Mouse (Mus musculus) forebrain, embryonic 13.5 days (tissue): ENCODE results near the gene Rtcb. TPM values are rescaled to one million over a fixed set of nuclear protein-coding genes. Genes with fewer than 3 reads are reported as not detected.
A peak's percentile ranks its signal among the peaks of the same experiment; 100 is the strongest.

Experiments
- ATAC-seq: fragments of 200-750 bp; cut with Nextera tagmentation; 2 replicates; pipeline ENCODE4 v1.8.0; 2017
- H3K27ac ChIP-seq: fragments of 300-500 bp; sonication (generic); 2 replicates; pipeline ENCODE4 v1.5.1; 2015; ENCODE audit warnings: inconsistent platforms, mild to moderate bottlenecking, moderate library complexity
- H3K27me3 ChIP-seq: fragments of 300-500 bp; sonication (generic); 2 replicates; pipeline ENCODE4 v1.6.1; 2015; ENCODE audit warnings: mild to moderate bottlenecking, inconsistent platforms
- H3K36me3 ChIP-seq: fragments of 300-500 bp; sonication (generic); 2 replicates; pipeline ENCODE4 v1.6.1; 2015; ENCODE audit warnings: mild to moderate bottlenecking, inconsistent platforms; ENCODE audit not compliant: poor library complexity, severe bottlenecking
- H3K4me1 ChIP-seq: fragments of 300-500 bp; sonication (generic); 2 replicates; pipeline ENCODE4 v1.6.1; 2015; ENCODE audit warnings: inconsistent platforms
- H3K4me2 ChIP-seq: fragments of 300-500 bp; sonication (generic); 2 replicates; pipeline ENCODE4 v1.6.1; 2015; ENCODE audit warnings: inconsistent platforms, mild to moderate bottlenecking, moderate library complexity
- H3K4me3 ChIP-seq: fragments of 300-500 bp; sonication (generic); 2 replicates; pipeline ENCODE4 v1.5.1; 2015; ENCODE audit warnings: mild to moderate bottlenecking, inconsistent platforms
- H3K9ac ChIP-seq: fragments of 300-500 bp; sonication (generic); 2 replicates; pipeline ENCODE4 v1.6.1; 2015; ENCODE audit warnings: mild to moderate bottlenecking, inconsistent platforms
- H3K9me3 ChIP-seq: fragments of 300-500 bp; sonication (generic); replicated peaks from 2 replicates; pipeline ENCODE4 v1.6.1; 2016; ENCODE audit warnings: inconsistent platforms
- WGBS: fragments of 180-500 bp; shearing (Covaris S2); methylation state at CpG from one replicate; pipeline ENCODE4 v1.1.7; 2015; 5-methylcytosine and 5-hydroxymethylcytosine counted together
- polyA plus RNA-seq: library from polyadenylated mRNA; unstranded; fragments of >200 nt; fragmentation: Nextera tagmentation; extraction: Ambion mirVana; gene quantifications from 2 replicates; pipeline ENCODE4 v1.2.1, GENCODE M21; 2015

Rtcb gene
- polyA plus RNA-seq = 185 and 201 TPM in 2 replicates

DNA sequence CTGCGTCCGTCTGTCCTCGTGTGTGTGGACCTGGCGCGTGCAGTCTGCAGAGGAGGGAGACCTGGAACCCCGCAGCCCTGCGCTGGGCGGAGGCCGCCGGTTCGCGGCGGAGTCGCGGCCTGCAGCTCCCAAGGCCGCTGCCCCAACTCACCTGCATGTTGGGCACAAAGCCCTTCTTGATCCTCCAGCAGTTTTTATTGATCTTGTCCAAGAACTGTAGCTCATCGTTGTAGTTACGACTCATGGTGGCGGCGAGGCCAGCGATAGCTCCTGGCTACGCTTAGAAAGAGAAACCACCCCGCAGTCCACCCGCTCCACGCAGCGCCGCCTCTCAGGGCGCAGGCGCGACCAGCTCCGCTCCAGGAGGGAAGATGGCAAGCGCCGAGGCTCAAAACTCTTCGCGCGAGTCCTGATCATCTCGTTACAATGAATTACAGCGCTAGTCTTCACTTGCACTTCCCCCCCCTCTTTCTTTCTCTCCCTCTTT, at the start of gene Rtcb:
Gene Rtcb, minus strand, starts transcription at position 360 of the 487 bp plus-strand sequence.
- under 1% methylated on average over 38 of the region's 38 CpGs for WGBS

DNA sequence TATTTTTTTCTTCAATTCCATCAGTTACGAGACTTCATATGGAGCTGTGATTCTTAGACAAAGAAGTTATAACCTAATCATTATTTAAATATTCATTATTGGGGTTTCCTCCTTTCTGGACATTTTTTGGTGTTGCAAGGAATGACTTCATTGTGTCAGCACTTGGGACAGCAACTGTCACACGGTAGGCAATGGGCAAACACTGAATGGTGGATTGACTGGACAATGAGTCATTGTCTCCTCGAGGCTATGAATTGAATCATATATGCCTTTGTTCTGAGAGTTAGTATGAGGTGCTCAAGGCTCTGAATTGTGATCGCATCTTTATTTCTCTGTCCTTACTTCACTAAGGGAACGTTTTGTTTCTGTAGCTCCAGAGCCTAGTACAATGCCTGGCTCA, 48.8 kb upstream of the Rtcb start:
- no peaks in the 10 kb centered on the region for H3K36me3 ChIP-seq
- no peaks in the 10 kb centered on the region for H3K4me1 ChIP-seq
- H3K27me3 ChIP-seq = no peaks in the 10 kb centered on the region
- WGBS = 65% methylated on average over 5 of the region's 5 CpGs
- H3K4me2 ChIP-seq = no peak overlapping the region
- no peak overlapping the region for H3K27ac ChIP-seq
- no peak overlapping the region for H3K4me3 ChIP-seq
- no peak overlapping the region for H3K9ac ChIP-seq
- H3K9me3 ChIP-seq = no peaks in the 10 kb centered on the region
- no peak for ATAC-seq

More for the DNA sequence above, at the start of gene Rtcb:
- Histone ChIP-seq H3K27me3 (no peaks in the 10 kb centered on the region), H3K36me3 (peaks cover 27% of the 10 kb centered on the region), H3K4me3 (peak within 1 kb of the TSS; percentile 99), H3K9ac (peak within 1 kb of the TSS; percentile 93), H3K4me2 (peak within 1 kb of the TSS; percentile 83), H3K9me3 (no peaks in the 10 kb centered on the region), H3K27ac (peak within 1 kb of the TSS; percentile 73; the same call in 1 of the 2 replicates), H3K4me1 (peaks cover 13% of the 10 kb centered on the region)
- ATAC-seq = peak; percentile 94

DNA sequence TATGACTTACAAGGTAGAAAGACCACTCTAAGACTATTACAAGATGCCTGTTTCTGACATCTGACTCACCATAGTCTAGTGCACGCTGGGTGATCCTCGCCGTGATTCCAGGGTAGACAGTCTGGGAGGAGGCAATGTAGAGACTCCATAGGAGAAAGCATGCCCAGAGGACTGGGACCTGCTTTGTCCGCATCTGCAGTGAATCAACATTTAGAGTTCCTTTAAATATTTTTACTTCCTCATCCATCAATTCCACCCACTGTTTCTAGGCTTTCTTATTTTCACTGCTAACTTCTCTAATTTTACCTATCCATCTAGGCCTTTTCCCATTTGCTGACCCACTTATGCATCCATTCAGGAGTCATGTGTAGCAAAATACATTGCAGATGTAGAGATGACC, 42.8 kb upstream of the Rtcb start:
- no peak overlapping the region for H3K27ac ChIP-seq
- H3K4me1 ChIP-seq = no peaks in the 10 kb centered on the region
- no peaks in the 10 kb centered on the region for H3K27me3 ChIP-seq
- H3K4me2 ChIP-seq = no peak overlapping the region
- H3K4me3 ChIP-seq = no peak overlapping the region
- no peaks in the 10 kb centered on the region for H3K36me3 ChIP-seq
- 94% methylated on average over 4 of the region's 4 CpGs for WGBS
- H3K9me3 ChIP-seq = no peaks in the 10 kb centered on the region
- no peak for ATAC-seq
- no peak overlapping the region for H3K9ac ChIP-seq

DNA sequence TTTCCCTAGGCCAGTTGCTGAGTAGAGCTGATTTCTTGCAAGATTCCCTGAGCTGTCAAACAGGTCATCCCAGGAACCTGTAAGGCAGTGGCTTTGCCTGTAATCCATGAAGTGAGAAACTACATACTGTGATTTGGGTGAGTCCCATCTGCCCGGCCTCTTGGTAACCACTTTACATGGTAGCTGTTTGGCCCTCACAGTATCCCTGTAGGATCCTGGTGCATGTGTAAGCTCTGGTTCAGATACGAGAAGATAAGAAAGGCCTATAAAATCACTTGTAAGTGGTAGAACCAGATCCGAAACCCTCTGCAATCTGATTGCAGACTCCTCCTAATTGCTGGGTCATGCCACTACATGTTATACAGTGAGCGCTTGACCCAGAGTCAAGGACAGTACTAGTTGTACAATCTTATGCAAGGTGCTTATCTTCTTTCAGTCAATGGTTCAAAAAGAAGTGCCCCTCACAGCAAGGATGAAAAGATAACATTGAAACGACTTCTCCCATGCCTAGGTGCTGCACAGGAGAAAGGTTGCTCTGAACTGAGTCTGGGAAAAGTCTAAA, 37.0 kb upstream of the Rtcb start:
- Histone ChIP-seq H3K4me2 (no peak overlapping the region), H3K36me3 (no peaks in the 10 kb centered on the region), H3K9ac (no peak overlapping the region), H3K27ac (no peak overlapping the region), H3K4me3 (no peak overlapping the region), H3K9me3 (no peaks in the 10 kb centered on the region), H3K27me3 (no peaks in the 10 kb centered on the region), H3K4me1 (no peaks in the 10 kb centered on the region)
- ATAC-seq = no peak
- 88% methylated on average over 5 of the region's 5 CpGs for WGBS

DNA sequence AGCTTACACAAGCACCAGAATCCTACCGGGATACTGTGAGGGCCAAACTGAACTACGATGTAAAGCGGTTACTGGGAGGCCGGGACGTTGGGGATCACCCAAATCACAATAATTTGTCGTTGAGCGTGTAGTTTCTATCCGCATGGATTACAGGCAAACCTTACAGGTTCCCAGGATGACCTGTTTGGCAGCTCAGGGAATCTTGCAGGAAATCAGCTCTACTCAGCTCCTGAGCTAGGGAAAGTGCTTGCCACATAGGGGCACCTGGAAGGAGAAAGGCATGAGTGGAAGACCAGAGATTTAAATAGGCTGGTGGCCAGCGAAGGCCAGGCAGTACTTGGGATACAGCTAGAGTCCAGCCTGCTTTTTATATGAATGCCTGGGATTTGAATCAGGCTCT, 36.2 kb upstream of the Rtcb start:
- Histone ChIP-seq H3K9me3 (no peaks in the 10 kb centered on the region), H3K4me3 (no peak overlapping the region), H3K4me2 (no peak overlapping the region), H3K9ac (no peak overlapping the region), H3K27me3 (no peaks in the 10 kb centered on the region), H3K4me1 (no peaks in the 10 kb centered on the region), H3K27ac (no peak overlapping the region), H3K36me3 (no peaks in the 10 kb centered on the region)
- no peak for ATAC-seq
- 91% methylated on average over 9 of the region's 9 CpGs for WGBS

DNA sequence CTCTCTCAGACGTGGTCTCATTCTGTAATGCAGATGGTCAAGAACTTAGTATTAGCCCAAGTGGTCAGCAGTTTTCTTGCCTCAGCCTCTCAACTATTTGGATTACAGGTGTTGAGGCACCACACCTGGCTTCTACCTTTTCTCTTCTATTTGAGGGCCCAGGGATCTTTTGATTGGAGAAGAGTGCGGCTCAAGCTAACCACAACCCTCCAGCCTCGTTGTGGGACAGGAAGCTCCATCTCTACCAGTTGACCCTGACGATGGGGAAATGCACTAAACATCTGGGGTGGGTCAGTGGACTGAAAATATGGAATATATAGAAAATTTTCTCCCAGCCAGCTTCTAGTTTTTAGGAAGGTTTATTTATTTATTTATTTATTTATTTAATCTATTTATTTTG, 34.8 kb upstream of the Rtcb start:
- WGBS = 81% methylated on average over 4 of the region's 4 CpGs
- no peak for ATAC-seq

DNA sequence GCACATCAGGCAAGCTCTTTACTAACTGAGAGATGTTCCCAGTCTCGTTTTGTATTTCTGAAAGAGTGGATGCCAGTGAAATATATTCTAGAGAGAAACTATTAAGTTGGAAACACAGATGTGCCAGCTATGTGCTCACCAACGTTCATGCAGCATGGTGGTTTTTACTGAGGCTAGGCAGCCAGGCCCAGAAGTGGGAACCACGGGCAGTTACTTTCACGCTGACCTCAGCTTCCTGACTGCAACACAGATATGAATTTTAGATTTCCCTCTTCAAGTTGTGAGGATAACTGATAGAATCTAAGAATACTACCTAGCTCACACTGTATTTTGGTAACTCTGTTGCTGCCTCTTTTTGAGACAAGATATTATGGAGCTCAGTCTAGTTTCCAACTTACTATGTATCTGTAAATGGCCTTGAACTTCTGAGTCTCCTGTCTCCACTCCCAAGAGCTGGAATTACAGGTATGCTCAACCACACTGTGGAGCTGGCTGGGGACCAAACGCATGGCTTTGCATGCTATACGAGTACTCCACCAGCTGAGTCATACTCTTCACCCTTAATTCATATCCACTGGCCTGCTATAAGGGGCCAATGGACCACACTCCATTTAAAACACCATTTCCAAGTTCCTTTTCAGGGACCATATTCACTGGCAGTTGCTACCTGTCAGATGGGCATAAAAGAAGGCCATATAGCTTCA, 31.9 kb upstream of the Rtcb start:
- no peak for ATAC-seq

More for the DNA sequence above, 34.8 kb upstream of the Rtcb start:
- Histone ChIP-seq H3K4me3 (no peak overlapping the region), H3K27ac (no peak overlapping the region), H3K9me3 (no peaks in the 10 kb centered on the region), H3K36me3 (no peaks in the 10 kb centered on the region), H3K27me3 (no peaks in the 10 kb centered on the region), H3K4me2 (no peak overlapping the region), H3K9ac (no peak overlapping the region), H3K4me1 (no peaks in the 10 kb centered on the region)

DNA sequence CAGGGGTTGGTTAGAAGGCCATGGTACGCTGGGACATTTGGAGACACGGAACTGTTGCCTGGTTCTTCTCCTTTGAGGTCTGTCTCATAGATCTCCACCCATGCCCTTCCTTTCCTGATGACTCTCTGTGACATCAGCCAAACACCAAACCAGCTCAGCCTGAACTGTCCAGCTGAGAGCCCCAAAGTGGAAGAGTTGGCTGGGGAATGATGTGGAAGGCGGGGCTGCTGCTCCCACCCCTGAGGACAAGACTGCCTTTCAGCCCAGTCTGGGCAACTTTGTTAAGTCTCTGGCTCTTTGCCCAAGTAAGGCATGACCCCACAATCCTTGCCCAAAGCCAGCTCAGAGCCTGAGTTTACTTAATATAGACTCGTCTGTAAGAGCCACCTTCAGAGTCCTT, 15.3 kb upstream of the Rtcb start:
- no peak overlapping the region for H3K9ac ChIP-seq
- no peaks in the 10 kb centered on the region for H3K27me3 ChIP-seq
- H3K36me3 ChIP-seq = no peaks in the 10 kb centered on the region
- no peak overlapping the region for H3K27ac ChIP-seq
- no peak for ATAC-seq
- H3K4me3 ChIP-seq = no peak overlapping the region
- no peak overlapping the region for H3K4me2 ChIP-seq
- no peaks in the 10 kb centered on the region for H3K4me1 ChIP-seq
- peaks cover 9% of the 10 kb centered on the region; the same call in 1 of the 2 replicates for H3K9me3 ChIP-seq
- 79% methylated on average over 4 of the region's 4 CpGs for WGBS

More for the DNA sequence above, 31.9 kb upstream of the Rtcb start:
- no peak overlapping the region for H3K4me2 ChIP-seq
- H3K4me3 ChIP-seq = no peak overlapping the region
- 88% methylated on average over 6 of the region's 6 CpGs for WGBS
- no peak overlapping the region for H3K9ac ChIP-seq
- no peaks in the 10 kb centered on the region for H3K27me3 ChIP-seq
- H3K36me3 ChIP-seq = no peaks in the 10 kb centered on the region
- no peak overlapping the region for H3K27ac ChIP-seq
- H3K4me1 ChIP-seq = no peaks in the 10 kb centered on the region
- no peaks in the 10 kb centered on the region for H3K9me3 ChIP-seq

DNA sequence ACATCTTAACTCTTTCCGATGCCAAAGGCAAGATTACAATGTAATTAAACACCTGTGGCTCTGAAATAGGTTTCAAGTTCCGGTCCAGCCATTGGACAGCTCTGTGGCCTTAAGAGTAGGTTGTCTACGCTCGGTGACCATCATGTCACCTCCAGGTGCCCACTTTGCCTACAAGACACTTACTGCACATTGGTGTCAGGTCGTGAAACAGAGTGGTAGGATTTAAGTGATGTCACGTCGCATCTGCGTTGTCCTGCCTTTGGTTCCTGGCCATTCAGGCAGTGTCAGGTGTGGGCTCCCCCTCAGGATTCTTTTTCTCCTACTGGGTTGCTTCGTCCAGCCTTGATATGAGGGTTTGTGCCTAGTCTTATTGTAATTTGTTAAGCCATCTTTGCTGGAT, 14.2 kb upstream of the Rtcb start:
- WGBS = 90% methylated on average over 9 of the region's 9 CpGs
- H3K4me1 ChIP-seq = no peaks in the 10 kb centered on the region
- no peak overlapping the region for H3K27ac ChIP-seq
- ATAC-seq = no peak
- no peak overlapping the region for H3K4me3 ChIP-seq
- no peak overlapping the region for H3K9ac ChIP-seq
- H3K4me2 ChIP-seq = no peak overlapping the region
- H3K27me3 ChIP-seq = no peaks in the 10 kb centered on the region
- no peaks in the 10 kb centered on the region for H3K36me3 ChIP-seq
- H3K9me3 ChIP-seq = peaks cover 9% of the 10 kb centered on the region; the same call in 1 of the 2 replicates

DNA sequence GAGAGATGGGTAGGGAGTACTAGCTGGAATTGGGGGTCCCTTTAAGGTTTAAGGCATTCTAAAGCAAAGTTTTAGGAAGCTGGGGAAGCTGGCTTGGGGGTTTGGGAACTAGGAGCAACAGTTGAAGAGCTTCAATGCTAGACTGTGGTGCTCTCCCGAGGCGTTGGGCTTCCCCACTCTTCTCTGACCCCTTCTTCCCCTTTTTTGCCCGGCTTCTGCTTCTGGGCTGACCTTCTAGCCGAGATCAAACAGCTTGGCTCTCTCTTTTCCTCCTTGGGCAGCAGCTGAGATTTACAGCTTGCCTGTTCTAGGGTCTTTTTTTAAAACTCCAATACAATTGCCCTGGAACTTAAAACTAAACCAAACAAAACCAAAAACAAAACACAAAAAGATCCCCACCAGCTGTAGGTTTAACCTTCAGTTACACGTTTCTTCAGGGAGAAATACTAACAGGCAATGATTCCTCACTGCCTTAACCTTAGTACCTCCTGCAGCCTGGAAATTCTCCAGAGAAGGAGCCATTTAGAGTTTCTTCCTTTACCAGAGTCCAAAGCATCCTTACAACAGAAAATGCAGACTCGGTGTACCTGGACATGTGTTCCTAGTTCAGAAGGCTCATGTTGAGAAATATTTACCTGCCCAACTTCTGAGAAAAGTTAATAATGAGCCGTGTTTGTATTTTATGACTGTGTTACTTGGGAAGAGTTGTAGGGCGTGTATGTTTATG, 12.4 kb upstream of the Rtcb start:
- WGBS = 73% methylated on average over 8 of the region's 8 CpGs
- no peak overlapping the region for H3K9ac ChIP-seq
- no peaks in the 10 kb centered on the region for H3K4me1 ChIP-seq
- no peak overlapping the region for H3K4me3 ChIP-seq
- no peak overlapping the region for H3K4me2 ChIP-seq
- peaks cover 9% of the 10 kb centered on the region; the same call in 1 of the 2 replicates for H3K9me3 ChIP-seq
- ATAC-seq = no peak
- H3K27me3 ChIP-seq = no peaks in the 10 kb centered on the region
- H3K36me3 ChIP-seq = no peaks in the 10 kb centered on the region
- H3K27ac ChIP-seq = no peak overlapping the region

DNA sequence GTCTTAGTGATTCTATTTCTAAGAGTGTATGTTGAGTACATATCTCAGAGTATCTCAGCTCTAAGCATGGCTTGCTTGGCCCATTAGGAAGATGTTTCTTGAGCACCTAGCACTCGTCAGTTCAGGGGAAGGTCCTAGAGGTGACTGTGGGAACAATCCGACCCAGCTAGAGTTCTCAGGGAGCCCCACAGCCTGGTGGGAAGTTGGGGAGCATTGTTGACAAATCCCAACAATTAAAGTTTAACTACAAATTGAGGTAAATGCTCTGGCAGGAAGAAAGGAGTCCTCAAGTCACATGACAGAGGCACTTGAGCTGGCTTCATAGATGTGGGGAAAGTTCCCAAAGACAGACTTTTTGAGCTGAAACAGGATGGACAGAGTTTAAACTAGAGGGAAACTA, 11.1 kb upstream of the Rtcb start:
- no peak overlapping the region for H3K9ac ChIP-seq
- ATAC-seq = no peak
- H3K4me2 ChIP-seq = no peak overlapping the region
- H3K9me3 ChIP-seq = no peaks in the 10 kb centered on the region
- no peaks in the 10 kb centered on the region for H3K36me3 ChIP-seq
- no peaks in the 10 kb centered on the region for H3K4me1 ChIP-seq
- no peaks in the 10 kb centered on the region; the same call in 1 of the 2 replicates for H3K27me3 ChIP-seq
- 56% methylated on average over 2 of the region's 2 CpGs for WGBS
- no peak overlapping the region for H3K27ac ChIP-seq
- H3K4me3 ChIP-seq = no peak overlapping the region

DNA sequence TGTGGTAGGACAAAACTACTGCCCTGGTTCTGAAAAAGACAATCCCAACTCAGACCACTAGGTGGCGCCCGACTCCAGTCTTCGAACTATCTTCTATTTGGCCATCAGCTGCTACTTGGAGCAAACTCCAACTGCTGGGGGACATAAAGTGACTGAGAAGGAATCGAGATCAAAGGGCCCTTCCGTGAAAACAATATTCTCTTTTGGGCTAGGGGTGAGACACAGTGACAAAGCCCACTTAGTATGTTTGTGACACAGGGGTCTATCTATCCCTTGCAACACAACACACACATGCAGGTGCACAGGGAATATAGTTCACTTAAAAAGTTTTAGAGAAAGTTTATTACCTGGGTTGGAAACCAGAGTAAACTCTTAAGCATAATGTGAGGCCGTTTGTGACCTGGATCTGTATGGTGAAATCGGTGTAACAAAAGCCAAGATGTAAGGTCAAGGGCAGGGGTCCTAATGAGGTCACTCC, 10.6 kb upstream of the Rtcb start:
- Histone ChIP-seq H3K27me3 (no peaks in the 10 kb centered on the region; the same call in 1 of the 2 replicates), H3K4me3 (no peak overlapping the region), H3K4me2 (no peak overlapping the region), H3K36me3 (no peaks in the 10 kb centered on the region), H3K4me1 (no peaks in the 10 kb centered on the region), H3K27ac (no peak overlapping the region), H3K9me3 (no peaks in the 10 kb centered on the region), H3K9ac (no peak overlapping the region)
- WGBS = 12% methylated on average over 7 of the region's 7 CpGs
- peak; percentile 68; the same call in 1 of the 2 replicates for ATAC-seq
